Mouse (Mus musculus): Measurements from ENCODE around the gene 2700049A03Rik. TPM values are rescaled to one million over a fixed set of nuclear protein-coding genes. Genes with fewer than 3 reads are reported as not detected.

The 2700049A03Rik gene
- polyA plus RNA-seq, 1 experiment from 2014 or later, result 2.4 TPM

DNA sequence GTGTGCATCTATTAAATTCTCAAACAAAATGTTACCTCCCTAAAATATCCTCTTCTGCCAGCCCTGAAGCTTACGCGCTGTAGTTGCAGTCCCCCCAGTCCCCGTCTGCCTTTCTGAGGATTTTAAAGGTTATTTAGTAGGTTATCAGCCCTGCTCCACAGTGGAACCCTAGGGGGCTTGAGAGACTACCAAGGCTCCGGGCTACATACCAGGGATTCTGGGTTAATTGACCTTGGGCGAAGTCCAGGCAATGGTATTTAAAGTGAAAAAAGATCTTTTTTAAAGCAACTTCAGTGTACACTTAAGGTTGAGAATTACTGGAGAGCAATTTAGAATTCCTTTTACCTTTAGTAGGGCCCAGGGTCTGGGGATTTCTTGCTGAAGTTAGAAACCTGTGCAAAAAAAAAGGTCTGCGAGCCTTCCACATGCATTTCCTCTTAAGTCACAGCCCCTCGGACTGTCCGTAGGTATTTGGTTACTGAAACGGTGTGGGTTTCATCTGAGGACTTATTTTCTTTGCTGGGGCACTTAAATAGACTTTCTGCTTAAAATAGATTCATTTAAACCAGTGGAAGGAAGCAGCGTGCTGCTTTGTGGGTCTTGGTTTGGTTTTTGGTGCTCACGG lies 108.2 kb downstream of the 2700049A03Rik start:
- ATAC-seq (no peak), DNase-seq (no peak)
- H3K4me1 ChIP-seq (ENCODE audit: insufficient read depth), result no peaks in the 10 kb centered on the region
- TF ChIP-seq EP300 (IDR thresholded peaks at IDR 0.05; ENCODE audit: low read depth), result no peak
- no peak for TF ChIP-seq CTCF (IDR thresholded peaks at IDR 0.05; ENCODE audit: low read depth)
- no peak overlapping the region for H3K27ac ChIP-seq (ENCODE audit: low read depth)
- WGBS (ENCODE audit: insufficient replicate concordance), result 73% methylated on average over 11 of the region's 11 CpGs
- H3K36me3 ChIP-seq (replicated peaks; ENCODE audit: insufficient read depth, low read length), result 0 out of 2 replicates have a peak, but pooled peaks cover 8% of the 10 kb centered on the region
- H3K9ac ChIP-seq (replicated peaks), result no peak overlapping the region
- H3K4me3 ChIP-seq (ENCODE audit: low read depth, low read length), result no peak overlapping the region
- H3K9me3 ChIP-seq (ENCODE audit: low read length), result no peaks in the 10 kb centered on the region
- no peak overlapping the region for H3K4me2 ChIP-seq (ENCODE audit: low read depth, low read length)
- no peaks in the 10 kb centered on the region for H3K27me3 ChIP-seq (ENCODE audit: insufficient read depth, low read length)

DNA sequence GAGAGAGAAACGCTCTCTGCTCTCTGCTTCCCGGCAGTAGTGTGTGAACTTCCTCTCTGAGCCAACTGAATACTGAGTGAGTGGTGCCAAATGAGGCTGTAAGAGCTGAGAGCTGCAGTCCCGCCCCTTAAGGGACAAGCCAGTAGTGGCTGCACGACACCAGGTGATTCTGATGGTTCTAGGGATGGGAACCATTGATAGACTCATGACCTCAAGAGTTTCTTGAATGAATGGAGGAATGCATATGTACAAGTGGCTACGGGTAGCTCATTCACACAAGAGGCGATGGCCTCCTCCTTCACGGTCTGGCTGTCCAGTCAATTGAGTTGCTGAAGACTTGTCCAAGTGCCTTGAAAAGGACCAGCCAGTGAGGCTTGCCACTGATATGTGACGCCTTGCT lies 110.5 kb downstream of the 2700049A03Rik start:
- Histone ChIP-seq H3K36me3 (replicated peaks; ENCODE audit: insufficient read depth, low read length) (0 out of 2 replicates have a peak, but pooled peaks cover 8% of the 10 kb centered on the region), H3K27me3 (ENCODE audit: insufficient read depth, low read length) (no peaks in the 10 kb centered on the region), H3K9ac (replicated peaks) (no peak overlapping the region), H3K9me3 (ENCODE audit: low read length) (no peaks in the 10 kb centered on the region), H3K4me3 (ENCODE audit: low read depth, low read length) (no peak overlapping the region), H3K4me2 (ENCODE audit: low read depth, low read length) (no peak overlapping the region), H3K27ac (ENCODE audit: low read depth) (no peak overlapping the region), H3K4me1 (ENCODE audit: insufficient read depth) (no peaks in the 10 kb centered on the region)
- WGBS (ENCODE audit: insufficient replicate concordance), result 76% methylated on average over 8 of the region's 8 CpGs
- no peak for DNase-seq
- no peak for ATAC-seq
- TF ChIP-seq EP300 (IDR thresholded peaks at IDR 0.05; ENCODE audit: low read depth) (no peak), CTCF (IDR thresholded peaks at IDR 0.05; ENCODE audit: low read depth) (no peak)

DNA sequence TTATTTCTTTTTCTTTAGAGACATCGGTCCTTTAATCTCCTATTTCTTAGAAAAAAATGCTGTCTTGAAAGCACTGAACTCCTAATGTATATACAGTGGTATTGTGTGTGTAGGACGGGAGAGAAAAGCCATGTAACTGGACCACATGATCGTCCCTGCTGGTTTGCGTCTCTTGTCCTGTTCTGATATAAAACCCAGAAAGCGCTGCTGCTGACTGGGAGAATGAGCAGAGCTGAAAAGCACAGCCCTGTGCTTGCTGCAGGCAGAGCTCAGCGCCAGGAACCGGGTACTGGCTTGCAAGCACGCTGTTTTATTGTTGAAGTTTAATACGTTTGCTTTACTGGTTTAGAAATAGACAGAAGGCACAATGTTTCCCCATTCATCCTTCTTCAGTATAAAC lies 112.7 kb downstream of the 2700049A03Rik start:
- ATAC-seq (no peak), DNase-seq (no peak)
- H3K27ac ChIP-seq (ENCODE audit: low read depth), result no peak overlapping the region

GRCm38 (mm10) chr12:71252509-71253167 lies 116.0 kb downstream of the 2700049A03Rik start:
- H3K4me3 ChIP-seq (ENCODE audit: low read depth, low read length), result no peak overlapping the region
- no peak overlapping the region for H3K4me2 ChIP-seq (ENCODE audit: low read depth, low read length)
- no peaks in the 10 kb centered on the region for H3K4me1 ChIP-seq (ENCODE audit: insufficient read depth)
- H3K9me3 ChIP-seq (ENCODE audit: low read length), result no peaks in the 10 kb centered on the region
- no peaks in the 10 kb centered on the region for H3K27me3 ChIP-seq (ENCODE audit: insufficient read depth, low read length)
- TF ChIP-seq CTCF (IDR thresholded peaks at IDR 0.05; ENCODE audit: low read depth) (no peak), EP300 (IDR thresholded peaks at IDR 0.05; ENCODE audit: low read depth) (no peak)
- no peak overlapping the region for H3K27ac ChIP-seq (ENCODE audit: low read depth)
- no peaks in the 10 kb centered on the region for H3K36me3 ChIP-seq (replicated peaks; ENCODE audit: insufficient read depth, low read length)
- DNase-seq, result no peak
- WGBS (ENCODE audit: insufficient replicate concordance), result 71% methylated on average over 11 of the region's 11 CpGs
- H3K9ac ChIP-seq (replicated peaks), result no peak overlapping the region
- ATAC-seq, result no peak

More for the DNA sequence above, 112.7 kb downstream of the 2700049A03Rik start:
- H3K9ac ChIP-seq (replicated peaks), result no peak overlapping the region
- no peak overlapping the region for H3K4me2 ChIP-seq (ENCODE audit: low read depth, low read length)
- no peaks in the 10 kb centered on the region for H3K4me1 ChIP-seq (ENCODE audit: insufficient read depth)
- TF ChIP-seq EP300 (IDR thresholded peaks at IDR 0.05; ENCODE audit: low read depth) (no peak), CTCF (IDR thresholded peaks at IDR 0.05; ENCODE audit: low read depth) (no peak)
- H3K36me3 ChIP-seq (replicated peaks; ENCODE audit: insufficient read depth, low read length), result no peaks in the 10 kb centered on the region
- no peak overlapping the region for H3K4me3 ChIP-seq (ENCODE audit: low read depth, low read length)
- WGBS (ENCODE audit: insufficient replicate concordance), result 74% methylated on average over 9 of the region's 9 CpGs
- H3K27me3 ChIP-seq (ENCODE audit: insufficient read depth, low read length), result no peaks in the 10 kb centered on the region
- H3K9me3 ChIP-seq (ENCODE audit: low read length), result no peaks in the 10 kb centered on the region

DNA sequence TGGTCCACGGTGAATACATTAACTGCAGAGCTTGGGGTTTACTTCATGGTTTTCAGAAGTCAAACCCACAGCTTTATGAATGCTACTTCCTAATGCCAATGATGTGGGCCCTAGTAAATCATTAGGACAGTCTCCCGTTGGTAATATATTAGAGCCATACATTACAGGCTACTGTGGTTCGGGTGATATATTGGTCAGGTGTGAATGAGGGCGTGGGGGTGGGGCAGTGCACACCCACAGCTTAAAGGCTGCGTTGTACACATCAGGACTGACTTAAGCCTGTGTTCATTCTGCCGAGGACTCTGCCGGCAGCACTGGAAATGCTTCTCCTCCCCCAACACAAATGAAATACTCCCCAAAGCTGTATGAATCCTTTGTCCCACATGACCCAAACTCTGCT lies 118.1 kb downstream of the 2700049A03Rik start:
- no peaks in the 10 kb centered on the region for H3K4me1 ChIP-seq (ENCODE audit: insufficient read depth)
- WGBS (ENCODE audit: insufficient replicate concordance), result 74% methylated on average over 7 of the region's 7 CpGs
- no peaks in the 10 kb centered on the region for H3K27me3 ChIP-seq (ENCODE audit: insufficient read depth, low read length)
- TF ChIP-seq EP300 (IDR thresholded peaks at IDR 0.05; ENCODE audit: low read depth) (no peak), CTCF (IDR thresholded peaks at IDR 0.05; ENCODE audit: low read depth) (no peak)
- H3K27ac ChIP-seq (ENCODE audit: low read depth), result no peak overlapping the region
- no peaks in the 10 kb centered on the region for H3K36me3 ChIP-seq (replicated peaks; ENCODE audit: insufficient read depth, low read length)
- no peak overlapping the region for H3K9ac ChIP-seq (replicated peaks)
- DNase-seq, result no peak
- H3K4me3 ChIP-seq (ENCODE audit: low read depth, low read length), result no peak overlapping the region
- ATAC-seq, result no peak
- H3K9me3 ChIP-seq (ENCODE audit: low read length), result no peaks in the 10 kb centered on the region
- H3K4me2 ChIP-seq (ENCODE audit: low read depth, low read length), result no peak overlapping the region

DNA sequence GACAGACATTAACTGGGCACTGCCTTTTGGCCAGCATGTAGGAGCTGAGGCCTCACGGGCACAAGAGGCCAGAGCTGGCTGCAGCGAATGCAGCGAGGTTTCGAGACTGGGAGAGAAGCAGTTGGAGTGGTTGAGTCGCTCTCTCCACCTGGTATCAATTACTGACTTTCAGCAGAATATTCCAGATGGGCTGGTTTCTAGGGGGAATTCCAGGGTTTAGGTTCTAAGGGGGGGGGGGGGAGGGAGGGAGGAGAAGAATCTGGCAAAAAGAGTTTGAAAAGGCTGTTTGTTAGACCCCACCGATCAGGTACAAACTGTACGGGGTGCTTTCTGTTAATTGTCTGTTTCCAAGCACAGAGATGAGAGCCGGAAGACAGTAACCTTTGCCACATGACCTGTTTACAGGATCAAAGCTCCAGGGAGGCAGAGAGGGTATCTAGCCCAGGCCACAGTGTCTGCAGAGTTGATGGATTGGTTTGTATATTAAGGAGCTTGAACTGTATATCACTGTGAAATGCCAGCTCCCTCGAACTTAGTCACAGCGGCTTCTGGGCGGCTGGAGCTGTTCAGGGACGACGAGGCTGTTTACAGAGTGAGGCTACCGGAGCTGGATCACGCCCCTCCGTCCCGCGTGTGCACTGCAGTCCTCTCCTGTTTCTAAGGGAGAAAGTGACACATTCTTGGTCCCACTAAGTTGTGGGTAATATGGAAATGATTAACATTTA lies 121.7 kb downstream of the 2700049A03Rik start:
- ATAC-seq (no peak), DNase-seq (no peak)
- Histone ChIP-seq H3K36me3 (replicated peaks; ENCODE audit: insufficient read depth, low read length) (no peaks in the 10 kb centered on the region), H3K4me3 (ENCODE audit: low read depth, low read length) (no peak overlapping the region), H3K4me1 (ENCODE audit: insufficient read depth) (no peaks in the 10 kb centered on the region), H3K27ac (ENCODE audit: low read depth) (no peak overlapping the region), H3K9ac (replicated peaks) (no peak overlapping the region), H3K4me2 (ENCODE audit: low read depth, low read length) (no peak overlapping the region), H3K27me3 (ENCODE audit: insufficient read depth, low read length) (no peaks in the 10 kb centered on the region), H3K9me3 (ENCODE audit: low read length) (no peaks in the 10 kb centered on the region)
- TF ChIP-seq CTCF (IDR thresholded peaks at IDR 0.05; ENCODE audit: low read depth) (no peak), EP300 (IDR thresholded peaks at IDR 0.05; ENCODE audit: low read depth) (no peak)
- 61% methylated on average over 18 of the region's 18 CpGs for WGBS (ENCODE audit: insufficient replicate concordance)
